Mouse (Mus musculus): ENCODE measurements around the gene Mafb.

Mafb gene

GRCm38 (mm10) chr2:160325105-160325644, 41.7 kb downstream of the Mafb start:
- no peak for DNase-seq (ENCODE audit: low spot score)

- no peak for DNase-seq (ENCODE audit: low spot score)
Observed at GRCm38 (mm10) chr2:160321829-160322228, 45.0 kb downstream of the Mafb start.

GRCm38 (mm10) chr2:160318255-160318654, 48.6 kb downstream of the Mafb start:
- no peak for DNase-seq (ENCODE audit: low spot score)
